Mouse (Mus musculus) cerebellum, postnatal 25 days (tissue): ENCODE data around the gene Efcab2.

ENCODE experiments used
- DNase-seq, 2 experiments: peaks; one replicate each; pipeline ENCODE4 v3.0.0; 2021; ENCODE audit warnings: mixed read lengths in 2 of 2

Efcab2 gene

GRCm38 (mm10) chr1:178485138-178485867 is 79.4 kb downstream of the Efcab2 start:
- peak in 1 of 2 experiments; percentile 43 for DNase-seq

GRCm38 (mm10) chr1:178485868-178486220 is 80.0 kb downstream of the Efcab2 start:
- no peak for DNase-seq

- no peak for DNase-seq
Measured at GRCm38 (mm10) chr1:178486828-178487227, 80.9 kb downstream of the Efcab2 start.

- no peak for DNase-seq
Measured at GRCm38 (mm10) chr1:178489127-178489526, 83.2 kb downstream of the Efcab2 start.

- DNase-seq = no peak
Measured at GRCm38 (mm10) chr1:178491733-178492132, 85.8 kb downstream of the Efcab2 start.

GRCm38 (mm10) chr1:178492493-178492892 is 86.6 kb downstream of the Efcab2 start:
- no peak for DNase-seq

- no peak for DNase-seq
Measured at GRCm38 (mm10) chr1:178496186-178496585, 90.3 kb downstream of the Efcab2 start.

- peak; percentile 21 to 48 for DNase-seq
Measured at GRCm38 (mm10) chr1:178496841-178497240, 91.0 kb downstream of the Efcab2 start.

- no peak for DNase-seq
Measured at GRCm38 (mm10) chr1:178506938-178507337, 101.1 kb downstream of the Efcab2 start.

- no peak for DNase-seq
Measured at GRCm38 (mm10) chr1:178512323-178513031, 106.6 kb downstream of the Efcab2 start.

- DNase-seq = no peak
Measured at GRCm38 (mm10) chr1:178513954-178514353, 108.1 kb downstream of the Efcab2 start.

- DNase-seq = no peak
Measured at GRCm38 (mm10) chr1:178515839-178516238, 110.0 kb downstream of the Efcab2 start.

GRCm38 (mm10) chr1:178522389-178522788 is 116.5 kb downstream of the Efcab2 start:
- DNase-seq = no peak

- DNase-seq = no peak
Measured at GRCm38 (mm10) chr1:178523152-178523551, 117.3 kb downstream of the Efcab2 start.

GRCm38 (mm10) chr1:178527185-178527546 is 121.3 kb downstream of the Efcab2 start:
- DNase-seq = peak; percentile 85 to 90

GRCm38 (mm10) chr1:178527547-178528361 is 121.9 kb downstream of the Efcab2 start:
- peak; percentile 62 to 67 for DNase-seq

- peak; percentile 82 to 83 for DNase-seq
Measured at GRCm38 (mm10) chr1:178528431-178529351, 122.8 kb downstream of the Efcab2 start, which contains the start of gene Kif26b. Gene Kif26b (plus strand): TSS chr1:178529125.

- peak; percentile 64 to 65 for DNase-seq
Measured at GRCm38 (mm10) chr1:178529512-178530300, 123.8 kb downstream of the Efcab2 start.

GRCm38 (mm10) chr1:178530301-178531078 is 124.6 kb downstream of the Efcab2 start:
- DNase-seq = peak; percentile 96
